Mouse (Mus musculus) limb, embryonic 15.5 days (tissue): ENCODE data around the gene Soat2. TPM values are rescaled to one million over a fixed set of nuclear protein-coding genes. Genes with fewer than 3 reads are reported as not detected.

ENCODE experiments used
- ATAC-seq: fragments of 200-750 bp; cut with Nextera tagmentation; 2 replicates; pipeline ENCODE4 v1.8.0; 2017; ENCODE audit warnings: low read depth, moderate TSS enrichment; ENCODE audit not compliant: insufficient number of reproducible peaks, low FRiP score, low TSS enrichment
- H3K27ac ChIP-seq: fragments of 300-500 bp; sonication (generic); 2 replicates; pipeline ENCODE4 v1.5.1; 2015; ENCODE audit warnings: moderate library complexity, mild to moderate bottlenecking, inconsistent platforms
- H3K27me3 ChIP-seq: fragments of 300-500 bp; sonication (generic); 2 replicates; pipeline ENCODE4 v1.6.1; 2015; ENCODE audit warnings: inconsistent platforms
- H3K36me3 ChIP-seq: fragments of 300-500 bp; sonication (generic); 2 replicates; pipeline ENCODE4 v1.6.1; 2015; ENCODE audit warnings: inconsistent platforms
- H3K4me1 ChIP-seq: fragments of 300-500 bp; sonication (generic); 2 replicates; pipeline ENCODE4 v1.6.1; 2015; ENCODE audit warnings: inconsistent platforms
- H3K4me2 ChIP-seq: fragments of 300-500 bp; sonication (generic); 2 replicates; pipeline ENCODE4 v1.6.1; 2015; ENCODE audit warnings: mild to moderate bottlenecking, inconsistent platforms
- H3K4me3 ChIP-seq: fragments of 300-500 bp; sonication (generic); 2 replicates; pipeline ENCODE4 v1.5.1; 2015; ENCODE audit warnings: mild to moderate bottlenecking, inconsistent platforms
- H3K9ac ChIP-seq: fragments of 300-500 bp; sonication (generic); 2 replicates; pipeline ENCODE4 v1.6.1; 2015; ENCODE audit warnings: inconsistent platforms
- H3K9me3 ChIP-seq: fragments of 300-500 bp; sonication (generic); 2 replicates; pipeline ENCODE4 v1.6.1; 2016; ENCODE audit warnings: inconsistent platforms
- WGBS: fragments of 180-500 bp; shearing (Covaris S2); methylation state at CpG from one replicate; pipeline ENCODE4 v1.1.7; 2015; 5-methylcytosine and 5-hydroxymethylcytosine counted together
- polyA plus RNA-seq: library from polyadenylated mRNA; unstranded; fragments of >200 nt; fragmentation: Nextera tagmentation; extraction: Ambion mirVana; gene quantifications from 2 replicates; pipeline ENCODE4 v1.2.1, GENCODE M21; 2015

The Soat2 gene
- polyA plus RNA-seq, 1 experiment from 2014 or later: 0.81 TPM

DNA sequence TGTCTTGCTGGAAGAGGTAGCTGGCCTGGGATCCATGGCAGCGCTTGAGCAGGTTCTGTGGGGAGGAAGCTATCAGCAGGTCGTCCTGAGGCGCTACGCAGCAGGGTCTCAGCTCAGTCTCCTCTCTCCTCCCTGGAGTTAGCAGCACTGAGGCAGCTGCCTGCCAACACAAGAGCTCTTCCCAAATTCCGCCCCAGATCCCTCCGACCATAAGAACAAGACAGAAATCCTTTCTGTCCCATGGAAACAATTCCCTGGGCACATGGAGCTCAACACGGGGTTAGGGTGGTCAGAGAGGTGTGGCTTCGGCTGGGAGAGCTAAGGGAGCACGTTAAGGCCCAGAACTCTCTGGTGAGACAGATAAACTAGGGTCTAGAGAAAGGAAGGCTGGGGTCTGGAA, 28.8 kb downstream of the Soat2 start:
- WGBS: 84% methylated on average over 9 of the region's 9 CpGs
- H3K4me1 ChIP-seq: no peaks in the 10 kb centered on the region

DNA sequence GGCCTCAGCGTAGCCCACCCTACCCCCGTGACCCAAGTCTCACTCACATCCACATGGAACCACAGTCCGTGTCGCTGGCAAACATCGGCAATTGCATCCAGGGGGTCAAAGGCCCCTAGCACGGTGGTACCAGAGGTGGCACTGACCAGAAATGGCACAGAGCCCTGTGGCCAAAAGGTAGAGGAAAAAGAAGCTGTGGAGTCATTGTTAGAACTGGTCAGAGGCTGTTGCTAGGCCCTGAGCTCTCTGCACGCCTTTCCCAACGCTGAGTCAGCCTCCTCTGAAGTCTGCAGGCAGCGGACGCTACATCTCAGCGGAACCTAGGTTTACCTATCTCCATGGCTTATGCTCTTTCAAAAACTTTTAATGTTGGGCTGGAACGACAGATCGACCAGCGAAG, 29.6 kb downstream of the Soat2 start:
- peaks cover 65% of the 10 kb centered on the region for H3K36me3 ChIP-seq
- no peak overlapping the region for H3K27ac ChIP-seq
- H3K4me1 ChIP-seq: no peaks in the 10 kb centered on the region
- no peak overlapping the region for H3K4me2 ChIP-seq
- no peak for ATAC-seq
- no peak overlapping the region for H3K4me3 ChIP-seq
- no peaks in the 10 kb centered on the region for H3K9me3 ChIP-seq
- H3K9ac ChIP-seq: no peak overlapping the region
- H3K27me3 ChIP-seq: no peaks in the 10 kb centered on the region
- 91% methylated on average over 14 of the region's 14 CpGs for WGBS

More for the DNA sequence above, 28.8 kb downstream of the Soat2 start:
- H3K9ac ChIP-seq: no peak overlapping the region
- H3K9me3 ChIP-seq: no peaks in the 10 kb centered on the region
- no peak overlapping the region for H3K27ac ChIP-seq
- H3K4me2 ChIP-seq: no peak overlapping the region
- H3K4me3 ChIP-seq: no peak overlapping the region
- no peaks in the 10 kb centered on the region for H3K27me3 ChIP-seq
- H3K36me3 ChIP-seq: peaks cover 63% of the 10 kb centered on the region
- ATAC-seq: no peak

DNA sequence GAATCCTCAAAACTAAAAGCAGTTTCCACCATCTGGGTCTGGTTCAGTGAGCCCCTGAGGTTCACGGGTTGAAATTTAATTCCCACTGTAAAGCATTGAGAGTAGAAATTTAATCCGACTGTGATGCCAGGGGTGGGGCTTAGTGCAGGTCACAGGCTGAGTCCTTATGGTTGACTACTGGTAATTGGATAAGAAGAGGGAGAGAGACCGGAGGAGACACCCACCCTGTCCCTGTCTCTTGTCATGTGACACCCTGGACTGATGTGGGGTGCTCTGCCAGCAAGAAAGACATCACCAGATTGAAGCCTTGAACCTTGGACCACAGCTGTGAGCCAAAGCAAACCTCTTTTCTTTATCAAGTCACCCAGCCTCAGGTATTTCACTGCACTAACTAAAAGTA, 32.8 kb downstream of the Soat2 start:
- H3K4me1 ChIP-seq: no peaks in the 10 kb centered on the region
- peaks cover 78% of the 10 kb centered on the region for H3K36me3 ChIP-seq
- ATAC-seq: no peak
- no peaks in the 10 kb centered on the region for H3K9me3 ChIP-seq
- no peak overlapping the region for H3K4me3 ChIP-seq
- H3K27ac ChIP-seq: no peak overlapping the region
- 66% methylated on average over 3 of the region's 3 CpGs for WGBS
- H3K27me3 ChIP-seq: no peaks in the 10 kb centered on the region
- H3K9ac ChIP-seq: no peak overlapping the region
- no peak overlapping the region for H3K4me2 ChIP-seq

DNA sequence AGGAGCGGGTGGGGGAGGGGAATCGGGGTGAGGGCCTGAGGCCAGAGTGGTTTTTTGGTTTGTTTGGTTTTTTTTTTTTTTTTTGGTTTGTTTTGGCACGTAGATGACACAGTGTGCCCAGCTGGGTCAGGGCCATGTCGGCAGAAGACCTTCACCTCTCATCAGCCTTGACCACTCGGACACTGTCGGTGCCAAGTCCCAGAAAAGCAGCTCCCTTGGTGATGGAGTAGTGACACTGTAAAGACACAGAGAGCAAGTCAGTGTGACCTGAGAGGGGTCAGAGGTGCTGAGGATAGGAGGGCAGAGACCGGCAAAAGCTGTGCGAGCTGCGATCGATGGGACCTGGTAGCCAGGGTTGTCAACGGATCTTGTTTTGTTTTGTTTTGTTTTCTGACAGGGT, 35.9 kb downstream of the Soat2 start:
- Histone ChIP-seq H3K4me2 (no peak overlapping the region), H3K9me3 (no peaks in the 10 kb centered on the region), H3K9ac (no peak overlapping the region), H3K4me3 (no peak overlapping the region), H3K36me3 (peaks cover 65% of the 10 kb centered on the region), H3K27me3 (no peaks in the 10 kb centered on the region), H3K4me1 (no peaks in the 10 kb centered on the region), H3K27ac (no peak overlapping the region)
- WGBS: 83% methylated on average over 11 of the region's 11 CpGs
- no peak for ATAC-seq

DNA sequence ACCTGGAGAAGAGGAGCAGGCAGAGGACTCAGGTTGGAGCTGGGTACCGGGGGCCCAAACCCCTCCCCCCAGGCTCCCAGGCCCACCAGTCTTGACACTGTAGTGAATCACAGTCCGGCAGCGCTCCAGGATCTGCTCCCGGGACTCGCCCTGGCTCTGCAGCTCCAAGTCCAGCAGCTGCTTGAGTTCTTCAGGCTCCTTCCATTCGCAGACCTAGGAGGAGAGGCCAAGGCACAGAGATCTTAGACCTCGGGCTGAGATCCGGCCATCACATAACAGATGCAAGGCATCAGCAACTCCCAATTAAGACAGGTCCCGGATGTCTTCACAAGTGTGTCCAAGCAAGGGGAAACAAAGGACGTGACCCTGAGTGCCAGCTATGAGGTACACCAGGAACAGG, 37.8 kb downstream of the Soat2 start:
- Histone ChIP-seq H3K4me1 (no peaks in the 10 kb centered on the region), H3K4me3 (no peak overlapping the region), H3K27me3 (no peaks in the 10 kb centered on the region), H3K36me3 (peaks cover 53% of the 10 kb centered on the region), H3K9ac (no peak overlapping the region), H3K4me2 (no peak overlapping the region), H3K27ac (no peak overlapping the region), H3K9me3 (no peaks in the 10 kb centered on the region)
- ATAC-seq: no peak
- WGBS: 87% methylated on average over 10 of the region's 10 CpGs

DNA sequence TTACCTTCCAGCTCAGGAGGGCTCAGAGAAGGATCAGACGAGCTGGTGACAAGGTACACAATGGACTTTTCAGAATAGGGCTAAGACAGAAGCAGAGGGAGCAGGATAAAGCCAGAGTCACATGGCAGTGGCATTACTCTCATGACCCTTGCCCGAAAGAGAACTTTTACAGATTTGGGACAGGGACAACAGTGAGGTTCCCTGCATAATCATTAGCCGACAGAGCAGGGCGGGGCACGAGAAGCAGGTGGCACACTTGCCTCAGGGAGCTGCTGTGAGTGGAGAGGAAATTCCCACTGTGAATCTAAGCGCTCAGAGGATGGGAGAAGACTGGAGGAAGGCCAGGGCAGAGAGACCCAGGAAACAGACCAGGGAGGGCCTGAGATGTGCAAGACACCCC, 38.6 kb downstream of the Soat2 start:
- WGBS: 59% methylated on average over 6 of the region's 6 CpGs
- ATAC-seq: no peak
- no peaks in the 10 kb centered on the region for H3K9me3 ChIP-seq
- no peaks in the 10 kb centered on the region for H3K27me3 ChIP-seq
- H3K9ac ChIP-seq: no peak overlapping the region
- H3K4me3 ChIP-seq: no peak overlapping the region
- no peak overlapping the region for H3K27ac ChIP-seq
- H3K4me1 ChIP-seq: no peaks in the 10 kb centered on the region
- peaks cover 45% of the 10 kb centered on the region for H3K36me3 ChIP-seq
- H3K4me2 ChIP-seq: no peak overlapping the region

DNA sequence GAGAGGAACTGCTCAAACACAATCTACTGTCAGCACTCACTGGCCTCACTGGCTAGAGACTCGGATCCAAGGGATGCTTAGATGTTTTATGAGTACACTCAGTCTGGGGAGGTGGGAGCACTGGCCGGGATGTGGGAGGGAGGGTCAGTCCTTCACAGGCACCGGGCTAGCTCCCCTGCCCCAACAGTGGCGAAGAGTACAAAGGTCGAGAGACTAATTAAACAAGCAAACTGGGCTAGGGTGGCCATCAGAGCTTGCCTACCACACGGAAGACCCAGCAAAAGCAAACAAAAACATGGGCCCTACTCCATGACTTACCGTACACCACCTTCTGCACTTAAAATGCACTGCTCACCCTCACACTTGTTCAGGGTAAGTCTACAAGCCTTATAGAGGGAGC, 41.4 kb downstream of the Soat2 start:
- ATAC-seq: no peak
- Histone ChIP-seq H3K27me3 (no peaks in the 10 kb centered on the region), H3K9me3 (no peaks in the 10 kb centered on the region), H3K9ac (no peak overlapping the region), H3K27ac (no peak overlapping the region), H3K4me1 (peaks cover 2% of the 10 kb centered on the region; the same call in 1 of the 2 replicates), H3K4me2 (no peak overlapping the region), H3K36me3 (peaks cover 19% of the 10 kb centered on the region), H3K4me3 (no peak overlapping the region)
- 61% methylated on average over 7 of the region's 7 CpGs for WGBS

DNA sequence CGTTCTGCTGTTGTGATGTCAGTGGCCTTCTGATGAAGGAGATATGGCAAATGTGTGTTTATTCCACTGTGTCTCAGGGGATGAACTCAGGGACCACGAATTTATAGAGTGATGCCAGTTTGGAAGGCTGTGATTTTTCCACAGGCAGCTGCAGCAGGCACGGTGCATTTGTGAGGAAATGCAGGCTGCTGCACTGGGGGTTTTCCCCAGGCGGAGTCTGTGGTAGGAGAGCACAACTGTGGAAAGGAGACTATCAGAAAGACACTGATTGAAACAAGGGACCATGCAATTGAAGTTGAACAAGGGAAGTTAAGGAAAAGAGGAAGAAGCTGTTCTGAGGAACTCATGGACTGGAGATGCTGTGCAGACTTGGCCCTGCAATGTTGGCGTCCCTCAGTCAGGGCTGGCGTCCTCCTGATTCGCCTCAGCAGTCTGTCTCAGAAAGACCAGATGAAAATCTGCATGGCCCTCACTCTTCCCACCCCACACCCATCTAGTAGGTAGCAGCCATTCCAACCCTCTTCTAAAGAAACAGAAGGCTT, 42.0 kb downstream of the Soat2 start:
- no peaks in the 10 kb centered on the region for H3K9me3 ChIP-seq
- H3K4me1 ChIP-seq: peaks cover 2% of the 10 kb centered on the region; the same call in 1 of the 2 replicates
- no peak overlapping the region for H3K27ac ChIP-seq
- no peak overlapping the region for H3K9ac ChIP-seq
- H3K4me3 ChIP-seq: no peak overlapping the region
- H3K27me3 ChIP-seq: no peaks in the 10 kb centered on the region
- H3K4me2 ChIP-seq: no peak overlapping the region
- WGBS: 68% methylated on average over 7 of the region's 7 CpGs
- no peak for ATAC-seq
- H3K36me3 ChIP-seq: peaks cover 12% of the 10 kb centered on the region

DNA sequence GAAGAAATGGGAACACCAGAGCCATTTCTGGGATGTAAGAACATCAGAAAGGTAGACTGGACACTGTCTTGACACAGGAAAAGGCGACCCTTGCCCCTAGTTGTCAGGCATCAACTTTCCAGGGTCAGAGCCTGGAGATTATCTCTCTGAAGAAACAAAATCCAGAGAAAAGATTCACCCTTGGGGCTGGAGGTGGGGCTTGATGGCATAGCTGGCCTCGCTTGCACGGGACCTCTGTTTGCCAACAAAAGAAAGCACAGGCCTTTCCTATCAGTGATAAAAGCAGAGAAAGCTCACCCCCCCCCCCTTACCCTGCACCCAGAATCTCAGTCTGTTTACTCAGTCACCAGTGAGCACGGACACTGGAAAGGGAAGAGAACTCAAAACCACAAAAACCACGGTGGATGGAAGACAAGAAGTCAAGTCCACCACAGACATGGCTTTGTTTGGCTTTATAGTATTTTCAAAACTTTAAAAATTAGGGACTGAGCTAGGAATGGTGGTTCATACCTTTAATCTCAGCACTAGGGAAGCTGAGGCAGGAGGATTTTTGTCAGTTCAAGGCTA, 42.6 kb downstream of the Soat2 start:
- Histone ChIP-seq H3K4me1 (peaks cover 2% of the 10 kb centered on the region; the same call in 1 of the 2 replicates), H3K4me3 (no peak overlapping the region), H3K9me3 (no peaks in the 10 kb centered on the region), H3K27ac (no peak overlapping the region), H3K36me3 (peaks cover 7% of the 10 kb centered on the region), H3K27me3 (no peaks in the 10 kb centered on the region), H3K4me2 (no peak overlapping the region), H3K9ac (no peak overlapping the region)
- WGBS: 67% methylated on average over 5 of the region's 5 CpGs
- ATAC-seq: no peak

DNA sequence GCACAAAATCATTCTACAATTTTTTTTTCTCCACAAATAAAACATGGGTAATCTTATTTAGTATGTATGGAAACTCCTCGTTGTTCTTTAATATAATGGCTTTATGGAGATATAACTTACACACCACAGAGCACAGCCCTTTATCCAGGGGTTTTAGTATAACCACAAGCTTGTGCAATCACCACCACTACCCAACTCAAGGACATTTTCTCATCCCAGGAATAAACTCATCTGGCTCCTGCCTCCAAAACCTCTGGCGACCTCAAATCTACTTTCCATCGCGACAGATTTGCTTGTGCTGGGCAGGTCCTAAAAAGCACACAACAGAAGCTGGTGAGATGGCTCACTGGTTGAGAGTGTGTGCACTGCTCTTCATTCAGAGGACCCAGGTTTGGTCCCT, 43.3 kb downstream of the Soat2 start:
- Histone ChIP-seq H3K4me1 (peaks cover 2% of the 10 kb centered on the region; the same call in 1 of the 2 replicates), H3K9me3 (no peaks in the 10 kb centered on the region), H3K4me3 (no peak overlapping the region), H3K36me3 (peaks cover 4% of the 10 kb centered on the region), H3K27ac (peak overlapping the region; percentile 43; the same call in 1 of the 2 replicates), H3K27me3 (no peaks in the 10 kb centered on the region), H3K4me2 (no peak overlapping the region), H3K9ac (no peak overlapping the region)
- 65% methylated on average over 4 of the region's 4 CpGs for WGBS
- no peak for ATAC-seq

DNA sequence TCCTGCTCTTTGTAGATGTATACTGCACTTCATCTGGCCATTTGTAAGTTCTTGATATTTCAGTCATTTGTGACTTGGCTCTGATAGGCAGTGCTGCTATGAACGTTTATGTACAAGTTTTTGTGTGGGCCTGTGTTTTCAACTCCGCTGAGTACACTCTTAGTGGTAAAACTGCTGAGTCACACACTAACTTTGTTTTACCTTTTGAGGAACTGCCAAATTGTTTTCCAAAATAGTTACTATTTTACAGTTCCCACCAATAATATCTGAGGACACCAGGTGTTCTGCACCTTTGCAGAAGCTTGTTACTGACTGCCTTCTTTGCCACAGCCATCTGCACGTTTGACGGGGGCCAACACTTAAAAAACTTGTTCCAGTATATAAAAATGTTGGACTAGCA, 44.1 kb downstream of the Soat2 start:
- ATAC-seq: no peak
- peaks cover 2% of the 10 kb centered on the region; the same call in 1 of the 2 replicates for H3K4me1 ChIP-seq
- H3K9ac ChIP-seq: no peak overlapping the region
- H3K9me3 ChIP-seq: no peaks in the 10 kb centered on the region
- H3K27me3 ChIP-seq: no peaks in the 10 kb centered on the region
- H3K36me3 ChIP-seq: peaks cover 11% of the 10 kb centered on the region
- no peak overlapping the region for H3K27ac ChIP-seq
- no peak overlapping the region for H3K4me2 ChIP-seq
- H3K4me3 ChIP-seq: no peak overlapping the region
- 63% methylated on average over 4 of the region's 4 CpGs for WGBS

DNA sequence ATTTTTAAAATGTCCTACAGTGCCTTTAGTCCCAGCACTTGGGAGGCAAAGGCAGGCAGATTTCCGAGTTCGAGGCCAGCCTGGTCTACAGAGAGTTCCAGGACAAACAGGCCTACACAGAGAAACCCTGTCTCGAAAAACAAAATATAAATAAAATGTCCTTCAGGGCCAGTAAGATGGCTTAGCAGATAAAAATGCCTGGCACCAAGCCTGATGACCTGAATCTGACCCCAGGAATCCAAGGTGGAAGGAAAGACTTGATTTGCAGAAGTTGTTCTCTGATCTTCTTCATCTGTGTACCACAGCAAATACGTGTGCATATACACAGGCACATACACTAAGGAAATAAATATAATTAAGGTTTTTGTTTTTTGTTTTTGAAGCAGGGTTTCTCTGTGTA, 45.0 kb downstream of the Soat2 start:
- 70% methylated on average over 4 of the region's 4 CpGs for WGBS
- Histone ChIP-seq H3K27ac (no peak overlapping the region), H3K4me3 (no peak overlapping the region), H3K9me3 (no peaks in the 10 kb centered on the region), H3K27me3 (no peaks in the 10 kb centered on the region), H3K36me3 (peaks cover 14% of the 10 kb centered on the region), H3K9ac (no peak overlapping the region), H3K4me1 (peaks cover 2% of the 10 kb centered on the region; the same call in 1 of the 2 replicates), H3K4me2 (no peak overlapping the region)
- ATAC-seq: no peak

DNA sequence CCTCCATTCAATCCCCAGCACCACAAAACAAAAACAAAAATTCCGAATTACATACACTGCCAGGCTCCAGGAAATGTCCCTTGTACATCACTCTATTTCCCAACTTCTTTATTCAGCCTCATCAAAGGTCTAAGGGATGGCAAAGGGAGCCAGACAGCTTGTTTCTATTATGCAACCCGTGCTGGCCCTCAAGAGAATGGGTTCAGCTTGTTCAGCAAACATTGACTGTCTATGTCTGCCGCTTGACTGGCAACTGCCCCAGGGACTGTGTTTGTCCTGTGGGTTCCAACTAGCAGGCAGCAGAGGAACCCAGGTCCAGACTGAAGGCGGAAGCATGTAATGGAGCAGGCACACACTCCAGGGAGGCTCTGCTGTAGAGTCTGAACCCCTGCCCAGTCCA, 48.5 kb downstream of the Soat2 start:
- WGBS: 82% methylated on average over 4 of the region's 4 CpGs
- Histone ChIP-seq H3K27me3 (no peaks in the 10 kb centered on the region), H3K9ac (no peak overlapping the region), H3K36me3 (peaks cover 18% of the 10 kb centered on the region), H3K27ac (no peak overlapping the region), H3K4me2 (no peak overlapping the region), H3K9me3 (no peaks in the 10 kb centered on the region), H3K4me1 (peaks cover 11% of the 10 kb centered on the region), H3K4me3 (no peak overlapping the region)
- ATAC-seq: no peak
